8 mouse cellular contexts compared by ENCODE assay signal in the genomic region with DNA sequence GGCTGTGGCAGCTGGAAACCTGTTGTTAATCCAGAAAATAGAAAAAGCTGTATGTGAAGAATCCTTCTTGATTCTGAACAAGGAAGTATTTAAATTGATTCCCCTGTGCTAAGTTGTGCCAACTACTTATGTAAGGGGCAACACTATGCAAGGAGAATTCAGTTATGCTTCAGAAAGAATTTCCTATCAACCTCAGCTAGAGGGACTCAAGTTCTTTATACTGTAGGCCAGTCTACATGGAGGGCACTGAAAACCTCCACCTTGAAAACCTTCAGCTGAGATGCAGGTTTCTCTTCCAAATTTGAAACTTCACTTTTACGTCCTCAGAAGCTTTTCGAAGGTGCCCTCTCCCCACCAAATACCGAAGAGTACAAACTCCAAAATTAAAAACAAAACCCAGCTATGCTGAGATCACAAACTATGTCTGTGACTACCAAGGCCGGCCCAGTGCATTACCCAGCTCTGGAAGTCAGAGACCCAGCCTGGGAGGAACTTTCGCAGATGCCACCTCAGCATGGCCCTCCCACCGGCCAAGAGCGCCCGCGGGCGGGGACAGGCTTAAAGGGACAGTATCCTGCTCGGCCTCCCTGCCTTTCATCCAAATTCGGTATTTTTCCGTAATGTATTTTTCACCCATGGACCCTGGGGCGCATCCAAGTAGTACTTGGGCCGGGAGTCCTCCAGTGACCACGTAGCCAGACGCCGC. TPM values are rescaled to one million over a fixed set of nuclear protein-coding genes. Genes with fewer than 3 reads are reported as not detected.
DNase-seq lines count a peak whose midpoint lies in the region; ATAC-seq and TF ChIP-seq lines count a peak whose summit lies in the region.

No protein-coding gene starts in this region.

- peak overlapping the region; percentile 79 for H3K9ac ChIP-seq in hindbrain, embryonic 12.5 days

- H3K4me3 ChIP-seq in hindbrain, embryonic 12.5 days, result peak overlapping the region; percentile 88

- no peaks in the 10 kb centered on the region for H3K9me3 ChIP-seq in hindbrain, embryonic 12.5 days (replicated peaks)

- H3K27me3 ChIP-seq in Patski, result no peaks in the 10 kb centered on the region
- no peaks in the 10 kb centered on the region for H3K27me3 ChIP-seq in hindbrain, embryonic 12.5 days

- 7% methylated on average over 18 of the region's 18 CpGs for WGBS in hindbrain, embryonic 12.5 days

- in situ Hi-C loops in Patski (cut with MboI; ENCODE audit: low pct_unique_long_range_greater_than_20kb), result no loop called here

- peak; percentile 35 for DNase-seq in Patski (ENCODE audit: low read depth, low spot score)
- peak; percentile 82 to 87 for DNase-seq in cerebellum, postnatal 10 days
- DNase-seq in frontal cortex, postnatal 10 days (ENCODE audit: low spot score in 2 of 2), result peak; percentile 32 to 58
- peak; percentile 32 to 59 for DNase-seq in layer of hippocampus, postnatal 25 days (ENCODE audit: extremely low spot score in 1 of 2, low spot score in 1 of 2)
- peak; percentile 91 for DNase-seq in lung, postnatal 36 days
- peak; percentile 24 for DNase-seq in retina, postnatal 7 days (ENCODE audit: low read depth, low spot score)
- DNase-seq in urinary bladder, postnatal 14 days (ENCODE audit: low spot score), result peak; percentile 86

- peak overlapping the region; percentile 62; the same call in 1 of the 2 replicates for H3K27ac ChIP-seq in hindbrain, embryonic 12.5 days

- H3K4me2 ChIP-seq in hindbrain, embryonic 12.5 days (replicated peaks), result peak overlapping the region; percentile 98

- POLR2A ChIA-PET in Patski (lab: Charles Lee), result interaction anchor here (0.6 to 1.9 kb wide), 3 partner anchors 34 to 174 kb away, joined by 3 to 7 read pairs (median 3); a partner anchor contains a TSS

- peaks cover 17% of the 10 kb centered on the region for H3K4me1 ChIP-seq in hindbrain, embryonic 12.5 days

- CTCF ChIA-PET in Patski (lab: Charles Lee), result interaction anchor here (1.3 to 2.1 kb wide), 3 partner anchors 9 to 33 kb away, joined by 3 to 7 read pairs (median 4); no protein-coding TSS in a partner anchor

- H3K36me3 ChIP-seq in hindbrain, embryonic 12.5 days, result 0 out of 2 replicates have a peak, but pooled peaks cover 8% of the 10 kb centered on the region

- ATAC-seq in Patski, result peak; percentile 81
- ATAC-seq in hindbrain, embryonic 12.5 days (ENCODE audit: low FRiP score), result peak; percentile 79

- peak; percentile 16 for TF ChIP-seq CTCF in Patski (IDR thresholded peaks at IDR 0.05)

RNA-seq across cellular contexts. Expression of a gene that starts 34.1 kb away (rescaled TPM):
- polyA plus RNA-seq in Patski (2021), result 263 TPM
- polyA plus RNA-seq in hindbrain, embryonic 12.5 days (2016; fragmentation: Nextera tagmentation; extraction: Ambion mirVana), result 111 and 123 TPM in 2 replicates
- total RNA-seq in layer of hippocampus, postnatal 25 days (2021), result 100 to 1,000 TPM; 151 to 158 TPM

Comparison
In these comparisons a context has a peak if more than half of its experiments do, and no peak if none do; other contexts are left out.
1. Peak in every context shown above with its lines: DNase-seq, ATAC-seq, H3K4me3 ChIP-seq and H3K27ac ChIP-seq.
2. DNase-seq: peak in every context shown above with its lines; median percentile 91 in lung, postnatal 36 days; 86 in urinary bladder, postnatal 14 days; 84 in cerebellum, postnatal 10 days; 46 in layer of hippocampus, postnatal 25 days; 45 in frontal cortex, postnatal 10 days; 35 in Patski; 24 in retina, postnatal 7 days.